Mouse (Mus musculus): ENCODE results near the gene Tbc1d22a. TPM values are rescaled to one million over a fixed set of nuclear protein-coding genes. Genes with fewer than 3 reads are reported as not detected.

The Tbc1d22a gene
- polyA plus RNA-seq, 1 experiment from 2014 or later: 12.4 TPM

- 75% methylated on average over 9 of the region's 9 CpGs for WGBS
- Histone ChIP-seq H3K27me3 (no peaks in the 10 kb centered on the region), H3K27ac (no peak overlapping the region), H3K36me3 (no peaks in the 10 kb centered on the region), H3K4me2 (no peak overlapping the region), H3K4me1 (no peaks in the 10 kb centered on the region), H3K4me3 (no peak overlapping the region), H3K9ac (no peak overlapping the region), H3K9me3 (no peaks in the 10 kb centered on the region)
- no peak for ATAC-seq (ENCODE audit: insufficient number of reproducible peaks, low FRiP score, low TSS enrichment, low read depth)
These were observed 120.5 kb downstream of the Tbc1d22a start for GRCm38 (mm10) chr15:86334745-86335144.

- Histone ChIP-seq H3K9ac (no peak overlapping the region), H3K4me2 (no peak overlapping the region), H3K36me3 (no peaks in the 10 kb centered on the region), H3K4me3 (no peak overlapping the region), H3K4me1 (no peaks in the 10 kb centered on the region), H3K27me3 (no peaks in the 10 kb centered on the region), H3K27ac (no peak overlapping the region), H3K9me3 (no peaks in the 10 kb centered on the region)
- WGBS: 71% methylated on average over 1 of the region's 1 CpGs
- no peak for ATAC-seq (ENCODE audit: insufficient number of reproducible peaks, low FRiP score, low TSS enrichment, low read depth)
These were observed 121.5 kb downstream of the Tbc1d22a start for GRCm38 (mm10) chr15:86335781-86336180.

DNA sequence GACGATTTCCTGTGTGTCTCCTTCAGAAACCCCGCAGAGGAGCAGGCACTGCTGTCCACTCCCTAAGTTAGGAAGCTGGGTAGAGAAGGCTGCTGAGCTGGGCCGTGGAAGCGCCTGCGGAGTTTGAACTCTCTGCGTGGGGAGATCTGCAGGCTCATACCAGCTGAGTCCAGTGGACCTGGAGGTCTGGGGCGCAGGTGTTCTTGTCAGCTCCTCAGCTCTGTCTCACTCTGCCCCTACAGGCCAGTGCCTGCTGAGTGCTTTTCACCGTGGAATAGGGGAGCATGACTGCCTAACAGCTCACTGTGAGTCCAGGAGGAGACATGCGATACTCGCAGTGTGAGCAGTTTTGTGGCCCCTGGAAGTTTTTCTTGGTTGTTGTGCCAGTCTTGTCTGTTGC is 123.5 kb downstream of the Tbc1d22a start:
- no peaks in the 10 kb centered on the region for H3K36me3 ChIP-seq
- no peak overlapping the region for H3K4me3 ChIP-seq
- H3K27ac ChIP-seq: no peak overlapping the region
- no peak overlapping the region for H3K9ac ChIP-seq
- 68% methylated on average over 10 of the region's 10 CpGs for WGBS
- no peak overlapping the region for H3K4me2 ChIP-seq
- peaks cover 3% of the 10 kb centered on the region; the same call in 1 of the 2 replicates for H3K4me1 ChIP-seq
- no peak for ATAC-seq (ENCODE audit: insufficient number of reproducible peaks, low FRiP score, low TSS enrichment, low read depth)
- H3K27me3 ChIP-seq: no peaks in the 10 kb centered on the region
- H3K9me3 ChIP-seq: no peaks in the 10 kb centered on the region

GRCm38 (mm10) chr15:86339736-86340135 is 125.5 kb downstream of the Tbc1d22a start:
- WGBS: 63% methylated on average over 2 of the region's 2 CpGs
- Histone ChIP-seq H3K9ac (no peak overlapping the region), H3K27ac (no peak overlapping the region), H3K4me1 (peaks cover 17% of the 10 kb centered on the region), H3K36me3 (no peaks in the 10 kb centered on the region), H3K27me3 (no peaks in the 10 kb centered on the region), H3K9me3 (no peaks in the 10 kb centered on the region), H3K4me3 (no peak overlapping the region), H3K4me2 (no peak overlapping the region)
- ATAC-seq (ENCODE audit: insufficient number of reproducible peaks, low FRiP score, low TSS enrichment, low read depth): no peak

GRCm38 (mm10) chr15:86340766-86341165 is 126.5 kb downstream of the Tbc1d22a start:
- H3K4me1 ChIP-seq: peaks cover 17% of the 10 kb centered on the region
- WGBS: 69% methylated on average over 6 of the region's 6 CpGs
- H3K9me3 ChIP-seq: no peaks in the 10 kb centered on the region
- H3K36me3 ChIP-seq: no peaks in the 10 kb centered on the region
- H3K4me2 ChIP-seq: no peak overlapping the region
- H3K27me3 ChIP-seq: no peaks in the 10 kb centered on the region
- H3K9ac ChIP-seq: no peak overlapping the region
- ATAC-seq (ENCODE audit: insufficient number of reproducible peaks, low FRiP score, low TSS enrichment, low read depth): no peak
- H3K4me3 ChIP-seq: no peak overlapping the region
- H3K27ac ChIP-seq: no peak overlapping the region

DNA sequence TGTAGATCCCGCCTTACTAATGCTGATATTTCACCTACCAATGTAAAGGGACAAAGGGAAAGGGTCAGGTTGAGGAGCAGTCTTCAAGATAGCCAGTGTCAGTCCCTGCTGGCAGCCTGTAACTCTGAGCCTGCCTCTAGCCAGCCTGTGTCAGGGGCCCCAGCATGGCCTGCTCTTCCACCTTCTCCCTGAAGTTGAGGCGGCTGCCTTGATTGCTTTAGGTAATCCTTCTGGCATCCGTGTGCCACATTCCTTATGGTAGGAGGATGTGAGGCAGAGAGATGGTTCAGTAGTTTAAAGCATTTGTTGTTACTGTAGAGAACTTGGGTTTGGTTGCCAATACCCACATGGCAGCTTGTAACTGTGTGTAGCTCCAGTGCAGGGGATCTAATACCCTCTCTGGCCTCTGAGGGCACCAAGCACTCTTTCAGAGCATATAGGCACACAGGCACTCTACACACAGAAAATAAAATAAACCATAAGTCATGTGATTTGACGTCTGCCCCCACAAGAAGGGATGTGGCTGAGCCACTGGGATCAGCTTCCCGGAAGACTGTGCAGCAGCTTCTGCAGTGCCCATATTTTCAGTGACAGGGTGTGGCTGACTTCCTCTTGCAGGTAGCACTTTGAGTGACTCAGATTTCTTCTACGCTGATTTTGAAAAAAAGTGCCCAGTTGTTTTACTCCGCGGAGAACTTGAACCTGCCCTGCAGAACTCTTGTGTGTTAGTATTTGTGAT is 128.5 kb downstream of the Tbc1d22a start:
- Histone ChIP-seq H3K27ac (no peak overlapping the region), H3K27me3 (no peaks in the 10 kb centered on the region), H3K4me3 (no peak overlapping the region), H3K4me2 (no peak overlapping the region), H3K9me3 (no peaks in the 10 kb centered on the region), H3K36me3 (no peaks in the 10 kb centered on the region), H3K4me1 (peaks cover 20% of the 10 kb centered on the region), H3K9ac (no peak overlapping the region)
- ATAC-seq (ENCODE audit: insufficient number of reproducible peaks, low FRiP score, low TSS enrichment, low read depth): no peak
- 62% methylated on average over 8 of the region's 8 CpGs for WGBS

GRCm38 (mm10) chr15:86344906-86345331 is 130.7 kb downstream of the Tbc1d22a start:
- 33% methylated on average over 8 of the region's 8 CpGs for WGBS
- H3K4me1 ChIP-seq: peaks cover 20% of the 10 kb centered on the region

DNA sequence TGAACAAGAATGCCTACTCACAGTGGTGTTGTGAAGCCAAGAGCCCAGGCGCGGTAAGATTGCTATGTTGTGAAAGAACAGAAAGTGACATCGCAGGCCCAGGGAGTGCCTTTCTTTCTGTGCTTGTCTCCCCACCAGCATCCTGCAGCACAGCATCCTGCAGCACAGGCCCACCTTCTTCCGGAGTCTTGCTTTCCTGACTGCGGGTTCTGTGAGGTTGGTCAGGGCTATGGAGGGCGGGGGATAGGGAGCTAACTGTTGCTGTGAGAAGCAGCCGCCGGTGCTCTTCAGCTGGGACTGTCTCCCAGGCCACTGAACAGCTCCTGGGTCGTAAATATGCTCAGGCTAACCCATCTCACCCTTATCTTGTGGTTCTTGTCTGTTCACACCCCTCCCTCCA is 131.6 kb downstream of the Tbc1d22a start:
- 58% methylated on average over 9 of the region's 9 CpGs for WGBS
- H3K4me1 ChIP-seq: peaks cover 20% of the 10 kb centered on the region
- H3K9me3 ChIP-seq: no peaks in the 10 kb centered on the region
- no peak overlapping the region for H3K9ac ChIP-seq
- ATAC-seq (ENCODE audit: insufficient number of reproducible peaks, low FRiP score, low TSS enrichment, low read depth): no peak
- H3K4me2 ChIP-seq: no peak overlapping the region
- H3K36me3 ChIP-seq: no peaks in the 10 kb centered on the region
- no peak overlapping the region for H3K27ac ChIP-seq
- no peaks in the 10 kb centered on the region for H3K27me3 ChIP-seq
- no peak overlapping the region for H3K4me3 ChIP-seq

More at GRCm38 (mm10) chr15:86344906-86345331, 130.7 kb downstream of the Tbc1d22a start:
- no peak overlapping the region for H3K4me2 ChIP-seq
- no peak for ATAC-seq (ENCODE audit: insufficient number of reproducible peaks, low FRiP score, low TSS enrichment, low read depth)
- no peaks in the 10 kb centered on the region for H3K9me3 ChIP-seq
- H3K36me3 ChIP-seq: no peaks in the 10 kb centered on the region
- no peak overlapping the region for H3K9ac ChIP-seq
- no peak overlapping the region for H3K4me3 ChIP-seq
- no peak overlapping the region for H3K27ac ChIP-seq
- no peaks in the 10 kb centered on the region for H3K27me3 ChIP-seq

DNA sequence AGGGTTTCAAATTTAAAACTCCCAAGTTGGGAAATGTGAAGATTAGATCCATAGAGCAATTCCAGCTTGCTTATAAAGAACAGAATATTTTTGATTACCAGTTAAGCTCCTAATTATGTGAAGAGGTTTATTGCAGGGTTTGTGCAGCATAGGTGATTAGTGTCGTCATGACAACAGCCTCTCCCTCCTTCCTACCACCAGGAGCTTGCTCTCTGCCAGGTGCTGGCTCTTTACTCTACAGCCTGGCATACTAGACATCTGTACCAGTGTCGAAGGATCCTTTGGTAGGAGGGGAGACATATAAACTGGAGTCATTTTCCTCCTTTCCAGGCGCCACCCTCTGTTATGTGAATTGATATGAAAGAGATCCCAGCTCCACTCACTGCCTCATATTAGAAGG is 132.3 kb downstream of the Tbc1d22a start:
- Histone ChIP-seq H3K27ac (no peak overlapping the region), H3K27me3 (no peaks in the 10 kb centered on the region), H3K4me2 (no peak overlapping the region), H3K9me3 (no peaks in the 10 kb centered on the region), H3K36me3 (0 out of 2 replicates have a peak, but pooled peaks cover 1% of the 10 kb centered on the region), H3K4me3 (no peak overlapping the region), H3K4me1 (peaks cover 20% of the 10 kb centered on the region), H3K9ac (no peak overlapping the region)
- WGBS: 50% methylated on average over 3 of the region's 3 CpGs
- no peak for ATAC-seq (ENCODE audit: insufficient number of reproducible peaks, low FRiP score, low TSS enrichment, low read depth)

DNA sequence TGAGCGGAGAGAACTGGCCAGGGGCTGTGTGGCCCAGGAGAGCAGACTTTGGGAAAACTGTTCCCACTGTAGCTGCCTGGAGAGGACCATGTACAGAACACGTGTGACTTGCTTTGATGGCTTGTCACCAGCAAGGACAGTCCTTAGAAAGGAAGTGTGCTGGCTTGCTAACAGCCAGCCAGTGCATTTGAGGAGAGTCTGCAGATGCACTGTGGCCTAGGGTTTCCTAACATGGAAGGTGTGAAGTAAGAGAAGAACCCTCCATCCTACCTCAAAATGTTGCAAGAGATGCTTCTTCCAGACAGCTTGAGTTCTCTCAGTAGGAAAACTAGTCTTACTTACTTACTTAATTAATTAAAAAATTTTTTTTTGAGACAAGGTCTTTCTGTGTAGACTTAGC is 140.7 kb downstream of the Tbc1d22a start:
- no peak for ATAC-seq (ENCODE audit: insufficient number of reproducible peaks, low FRiP score, low TSS enrichment, low read depth)
- H3K4me1 ChIP-seq: no peaks in the 10 kb centered on the region
- WGBS: 82% methylated on average over 2 of the region's 2 CpGs
- H3K27me3 ChIP-seq: no peaks in the 10 kb centered on the region
- no peaks in the 10 kb centered on the region for H3K9me3 ChIP-seq
- 0 out of 2 replicates have a peak, but pooled peaks cover 3% of the 10 kb centered on the region for H3K36me3 ChIP-seq
- no peak overlapping the region for H3K27ac ChIP-seq
- no peak overlapping the region for H3K9ac ChIP-seq
- H3K4me2 ChIP-seq: no peak overlapping the region
- H3K4me3 ChIP-seq: no peak overlapping the region

- 73% methylated on average over 2 of the region's 2 CpGs for WGBS
- Histone ChIP-seq H3K4me3 (no peak overlapping the region), H3K27ac (no peak overlapping the region), H3K4me1 (no peaks in the 10 kb centered on the region), H3K9me3 (no peaks in the 10 kb centered on the region), H3K4me2 (no peak overlapping the region), H3K36me3 (0 out of 2 replicates have a peak, but pooled peaks cover 3% of the 10 kb centered on the region), H3K9ac (no peak overlapping the region), H3K27me3 (no peaks in the 10 kb centered on the region)
- ATAC-seq (ENCODE audit: insufficient number of reproducible peaks, low FRiP score, low TSS enrichment, low read depth): no peak
These were observed 141.6 kb downstream of the Tbc1d22a start for GRCm38 (mm10) chr15:86355857-86356256.

GRCm38 (mm10) chr15:86360376-86360775 is 146.1 kb downstream of the Tbc1d22a start:
- no peaks in the 10 kb centered on the region; the same call in 1 of the 2 replicates for H3K4me1 ChIP-seq
- no peaks in the 10 kb centered on the region for H3K36me3 ChIP-seq
- WGBS: 71% methylated on average over 3 of the region's 3 CpGs
- H3K9ac ChIP-seq: no peak overlapping the region
- H3K27me3 ChIP-seq: no peaks in the 10 kb centered on the region
- no peak overlapping the region for H3K4me2 ChIP-seq
- H3K27ac ChIP-seq: no peak overlapping the region
- H3K4me3 ChIP-seq: no peak overlapping the region
- no peaks in the 10 kb centered on the region for H3K9me3 ChIP-seq
- no peak for ATAC-seq (ENCODE audit: insufficient number of reproducible peaks, low FRiP score, low TSS enrichment, low read depth)

All from limb, embryonic 15.5 days (tissue).